Mouse (Mus musculus): Measurements from ENCODE around the gene Cog2. TPM values are rescaled to one million over a fixed set of nuclear protein-coding genes. Genes with fewer than 3 reads are reported as not detected.

The Cog2 gene
- total RNA-seq, 2 experiments from 2014 or later, result 37.1 to 41.7 TPM

GRCm38 (mm10) chr8:124509156-124509555 lies 11.4 kb upstream of the Cog2 start:
- DNase-seq (ENCODE audit: low spot score in 2 of 2), result no peak
- intact Hi-C loops (cut with DNase I), result loop anchor here (5.0 kb wide), 2 partner anchors 47 to 112 kb away; no protein-coding TSS in a partner anchor

DNA sequence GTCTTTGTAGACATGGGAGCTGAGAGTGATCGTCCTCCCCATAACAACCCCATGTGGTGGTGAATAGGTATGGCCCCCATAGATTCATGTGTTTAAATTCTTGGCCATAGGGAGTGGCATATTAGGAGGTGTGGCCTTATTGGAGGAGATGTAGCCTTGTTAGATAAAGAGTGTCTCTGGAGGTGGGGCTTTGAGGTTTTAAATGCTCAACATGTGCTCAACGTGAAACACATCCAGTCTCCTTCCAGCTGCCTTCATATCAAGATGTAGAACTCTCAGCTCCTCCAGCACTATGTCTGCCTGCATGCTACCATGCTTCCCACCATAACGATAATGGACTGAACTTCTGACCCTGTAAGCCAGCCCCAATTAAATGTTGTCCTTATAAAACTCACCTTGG lies 4.5 kb upstream of the Cog2 start:
- intact Hi-C loops (cut with DNase I), result loop anchor here (2.0 to 5.0 kb wide), 3 partner anchors 39 to 129 kb away; no protein-coding TSS in a partner anchor
- DNase-seq (ENCODE audit: low spot score in 2 of 2), result no peak

GRCm38 (mm10) chr8:124516525-124516924 lies 4.0 kb upstream of the Cog2 start:
- DNase-seq (ENCODE audit: low spot score in 2 of 2), result peak; percentile 67 to 71
- intact Hi-C loops (cut with DNase I), result loop anchor here (2.0 to 5.0 kb wide), 3 partner anchors 40 to 129 kb away; no protein-coding TSS in a partner anchor

DNA sequence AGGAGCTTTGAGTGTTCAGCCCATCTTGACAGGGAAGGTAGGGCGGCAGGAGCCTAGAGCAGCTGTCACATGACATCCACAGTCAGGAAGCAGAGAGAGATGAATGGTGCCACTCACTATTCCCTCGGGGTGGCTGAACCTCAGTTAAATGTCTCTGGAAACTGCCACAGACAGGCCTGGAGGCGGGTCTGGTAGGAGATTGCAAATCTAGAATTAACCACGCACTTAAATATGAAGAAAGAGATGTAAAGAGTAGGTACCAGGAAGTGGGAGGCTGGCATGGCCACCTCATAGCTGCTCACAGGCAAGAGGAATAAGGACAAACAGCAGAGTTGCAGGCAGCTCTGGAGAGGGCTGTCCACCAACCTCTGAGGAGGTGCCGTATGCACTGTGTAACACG lies 3.4 kb upstream of the Cog2 start:
- DNase-seq (ENCODE audit: low spot score in 2 of 2), result peak in 1 of 2 experiments; percentile 30
- intact Hi-C loops (cut with DNase I), result loop anchor here (2.0 to 5.0 kb wide), 3 partner anchors 40 to 130 kb away; no protein-coding TSS in a partner anchor

- intact Hi-C loops (cut with DNase I), result loop anchor here (5.0 kb wide), 1 partner anchor 90 kb away; no protein-coding TSS in a partner anchor
- DNase-seq (ENCODE audit: low spot score in 2 of 2), result no peak
Observed at GRCm38 (mm10) chr8:124521946-124522345, 1.4 kb downstream of the Cog2 start.

DNA sequence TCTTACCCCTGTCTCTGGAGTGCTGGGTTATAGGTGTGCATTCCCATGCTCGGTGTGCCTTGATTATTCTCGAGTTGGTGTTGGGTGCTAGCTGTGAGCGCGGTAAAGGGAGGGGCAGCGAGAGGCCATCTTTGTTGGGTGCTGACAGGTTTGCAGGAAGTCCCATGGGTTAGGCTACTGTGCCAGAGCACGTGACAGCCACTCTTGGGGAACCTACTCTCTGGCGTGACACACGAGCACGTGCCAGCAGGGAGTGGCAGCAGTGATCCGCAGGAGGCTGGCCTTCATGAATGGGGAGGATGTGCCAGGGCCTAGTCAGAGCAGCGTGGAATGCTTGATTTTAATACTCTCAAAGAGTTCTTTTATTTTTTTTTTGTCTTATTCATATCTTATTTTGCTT lies 5.7 kb downstream of the Cog2 start:
- DNase-seq (ENCODE audit: low spot score in 2 of 2), result no peak
- intact Hi-C loops (cut with DNase I), result no loop called here

DNA sequence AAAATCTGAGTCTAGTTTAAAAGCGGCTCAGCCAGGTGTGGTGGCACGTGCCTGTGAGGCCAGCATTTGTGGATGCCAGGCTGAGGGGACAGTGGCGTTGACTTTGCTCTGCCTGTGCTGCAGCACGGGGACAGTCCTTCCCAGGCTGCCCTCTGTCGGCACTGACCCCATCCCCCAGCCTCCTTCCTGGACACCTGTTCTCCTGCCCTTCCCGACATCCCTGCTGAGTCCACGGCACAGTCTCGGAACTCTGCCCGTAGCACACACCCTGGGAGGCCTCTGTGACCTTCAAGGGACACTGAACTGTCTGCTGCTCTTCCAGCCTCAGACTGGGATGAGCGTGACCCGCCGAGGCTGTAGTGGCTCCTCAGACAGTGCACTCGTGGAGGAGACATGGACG lies 9.5 kb downstream of the Cog2 start:
- intact Hi-C loops (cut with DNase I), result no loop called here
- DNase-seq (ENCODE audit: low spot score in 2 of 2), result no peak

DNA sequence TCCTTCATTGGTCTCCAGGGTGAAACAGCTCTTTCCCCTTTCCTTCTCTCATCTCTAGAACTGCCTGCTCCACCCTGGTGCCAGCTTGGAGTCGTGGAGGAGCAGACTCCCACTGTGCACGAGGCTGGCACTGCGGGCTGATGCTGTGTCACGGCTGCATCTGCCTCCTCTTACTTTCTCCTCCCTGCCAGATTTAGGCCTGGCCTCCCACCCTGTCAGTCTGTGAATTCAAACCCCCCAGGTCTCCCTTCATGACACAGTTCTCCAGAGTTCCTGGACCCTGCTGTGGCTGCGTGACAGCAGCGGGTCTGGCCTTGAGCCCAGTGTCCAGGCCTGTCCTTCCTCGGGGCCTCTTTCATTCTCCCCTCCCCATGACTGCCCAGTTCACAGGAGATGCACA lies 10.0 kb downstream of the Cog2 start:
- intact Hi-C loops (cut with DNase I), result no loop called here
- peak in 1 of 2 experiments; percentile 68 for DNase-seq (ENCODE audit: low spot score in 2 of 2)

DNA sequence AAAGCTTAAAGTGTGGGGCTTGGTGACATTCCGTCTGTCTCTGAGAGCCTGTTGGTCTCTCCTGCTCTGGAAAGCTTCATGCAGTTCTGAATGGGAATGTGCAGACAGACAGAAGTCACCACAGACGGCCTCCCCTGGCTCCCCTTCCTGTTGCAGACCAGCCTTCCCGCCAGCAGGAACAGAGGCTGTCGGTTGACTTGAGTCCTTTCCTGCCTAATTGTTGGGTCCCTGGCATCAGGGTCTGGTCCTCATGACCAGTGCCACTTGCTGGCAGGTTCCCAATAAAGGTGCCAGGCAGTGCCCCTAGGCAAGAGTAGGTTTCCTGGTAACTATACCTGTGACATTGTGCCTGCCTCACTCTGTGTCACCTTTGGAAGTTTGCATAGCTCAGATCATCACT lies 10.4 kb downstream of the Cog2 start:
- intact Hi-C loops (cut with DNase I), result no loop called here
- DNase-seq (ENCODE audit: low spot score in 2 of 2), result no peak

DNA sequence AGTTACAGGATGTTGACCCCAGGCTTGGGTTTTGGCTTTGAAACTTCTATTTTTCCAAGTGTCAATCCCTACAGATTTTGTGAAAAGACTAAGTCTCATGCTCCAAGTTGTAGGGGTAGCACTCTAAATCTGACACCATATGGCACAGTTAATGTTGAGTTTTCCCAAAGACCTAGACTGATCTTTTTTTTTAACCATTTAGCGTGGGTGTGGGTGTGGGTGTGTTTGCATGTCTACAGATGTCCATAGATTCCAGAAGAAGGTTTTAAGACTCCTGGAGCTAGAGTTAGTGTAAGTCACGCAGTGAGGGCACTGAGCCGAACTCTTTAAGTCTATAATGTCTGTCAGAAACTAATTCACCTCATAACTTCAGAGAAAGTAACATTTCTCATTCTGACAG lies 12.1 kb downstream of the Cog2 start:
- DNase-seq (ENCODE audit: low spot score in 2 of 2), result no peak
- intact Hi-C loops (cut with DNase I), result no loop called here

- intact Hi-C loops (cut with DNase I), result no loop called here
- no peak for DNase-seq (ENCODE audit: low spot score in 2 of 2)
Observed at GRCm38 (mm10) chr8:124535451-124535850, 14.9 kb downstream of the Cog2 start.

GRCm38 (mm10) chr8:124540906-124541305 lies 20.3 kb downstream of the Cog2 start:
- intact Hi-C loops (cut with DNase I), result no loop called here
- no peak for DNase-seq (ENCODE audit: low spot score in 2 of 2)

GRCm38 (mm10) chr8:124542001-124542400 lies 21.4 kb downstream of the Cog2 start:
- intact Hi-C loops (cut with DNase I), result no loop called here

GRCm38 (mm10) chr8:124543272-124543671 lies 22.7 kb downstream of the Cog2 start:
- intact Hi-C loops (cut with DNase I), result no loop called here
- no peak for DNase-seq (ENCODE audit: low spot score in 2 of 2)

More at GRCm38 (mm10) chr8:124542001-124542400, 21.4 kb downstream of the Cog2 start:
- no peak for DNase-seq (ENCODE audit: low spot score in 2 of 2)

- intact Hi-C loops (cut with DNase I), result loop anchor here (5.0 kb wide), 1 partner anchor 131 kb away; no protein-coding TSS in a partner anchor
- no peak for DNase-seq (ENCODE audit: low spot score in 2 of 2)
Observed at GRCm38 (mm10) chr8:124546371-124546770, 25.8 kb downstream of the Cog2 start.

GRCm38 (mm10) chr8:124546815-124547214 lies 26.2 kb downstream of the Cog2 start:
- no peak for DNase-seq (ENCODE audit: low spot score in 2 of 2)
- intact Hi-C loops (cut with DNase I), result loop anchor here (5.0 kb wide), 1 partner anchor 130 kb away; no protein-coding TSS in a partner anchor

DNA sequence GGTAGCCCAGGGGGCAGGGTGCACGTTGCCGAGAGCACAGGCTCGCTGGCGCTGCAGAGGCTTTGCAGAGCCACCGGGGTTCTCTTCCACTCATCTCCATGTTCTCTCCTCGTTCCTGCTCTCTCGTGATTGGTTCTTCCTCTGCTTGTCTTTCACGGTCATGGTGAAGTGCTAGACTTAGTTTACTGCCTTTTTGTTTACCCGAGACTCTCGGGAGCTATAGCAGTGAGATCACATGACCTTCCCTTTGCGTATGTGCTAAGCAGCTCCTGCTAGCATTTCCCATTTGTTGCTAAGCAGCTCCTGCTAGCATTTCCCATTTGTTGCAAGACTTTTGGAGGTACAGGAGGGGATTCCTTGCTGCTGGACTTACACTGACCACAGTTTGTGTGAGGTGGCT lies 26.7 kb downstream of the Cog2 start:
- intact Hi-C loops (cut with DNase I), result loop anchor here (5.0 kb wide), 1 partner anchor 130 kb away; no protein-coding TSS in a partner anchor
- no peak for DNase-seq (ENCODE audit: low spot score in 2 of 2)

DNA sequence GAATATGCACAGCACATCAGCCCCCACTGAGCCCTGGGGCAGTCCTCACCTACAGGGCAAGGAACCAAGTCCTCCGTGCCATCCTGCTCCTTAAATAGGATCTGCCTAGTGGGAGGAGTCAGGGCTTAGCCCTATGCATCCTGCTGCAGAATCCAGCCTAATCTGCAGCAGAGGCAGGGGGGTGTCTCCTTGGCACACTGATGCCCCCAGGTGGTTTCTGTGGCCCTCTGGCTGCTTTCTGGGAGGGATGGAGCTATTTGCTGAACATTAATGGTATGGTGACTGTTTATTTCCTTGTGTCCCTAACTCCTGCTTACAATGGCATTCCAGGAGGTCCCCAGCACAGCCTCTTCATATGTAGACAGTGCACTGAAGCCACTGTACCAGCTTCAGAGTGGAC lies 27.6 kb downstream of the Cog2 start:
- intact Hi-C loops (cut with DNase I), result loop anchor here (5.0 kb wide), 1 partner anchor 129 kb away; no protein-coding TSS in a partner anchor
- no peak for DNase-seq (ENCODE audit: low spot score in 2 of 2)

- peak in 1 of 2 experiments; percentile 48 for DNase-seq (ENCODE audit: low spot score in 2 of 2)
- intact Hi-C loops (cut with DNase I), result no loop called here
Observed at GRCm38 (mm10) chr8:124551011-124551661, 30.6 kb downstream of the Cog2 start.

DNA sequence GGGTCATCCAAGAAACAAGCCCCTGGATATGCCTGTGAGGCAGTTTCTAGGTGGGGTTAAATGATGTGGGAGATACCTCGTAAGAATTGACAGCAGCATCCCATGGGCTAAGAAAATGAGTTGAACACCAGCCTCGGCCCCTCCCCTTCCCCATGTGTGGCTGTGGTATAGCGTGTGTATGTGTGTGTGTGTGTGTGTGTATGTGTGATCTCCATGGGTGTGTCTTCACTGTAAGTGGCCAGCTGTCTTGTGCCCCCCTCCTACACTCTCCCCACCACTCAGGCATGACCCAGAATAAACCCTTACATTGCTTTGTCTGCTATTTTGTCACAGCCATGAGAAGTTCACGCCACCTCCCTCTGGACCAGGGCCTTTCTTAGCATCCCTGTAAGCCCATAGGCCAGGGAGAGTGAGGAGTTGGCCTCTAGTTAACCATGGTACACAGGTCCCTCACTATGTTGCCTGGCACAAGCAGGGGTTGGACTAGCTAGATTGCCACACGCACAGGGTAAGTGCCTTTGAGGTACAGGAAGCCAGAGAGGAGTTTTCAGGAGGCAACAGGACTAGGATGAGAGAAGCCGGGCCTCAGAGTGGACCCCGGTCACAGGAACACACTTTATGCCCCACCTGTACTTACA lies 34.7 kb downstream of the Cog2 start:
- intact Hi-C loops (cut with DNase I), result no loop called here
- no peak for DNase-seq (ENCODE audit: low spot score in 2 of 2)

DNA sequence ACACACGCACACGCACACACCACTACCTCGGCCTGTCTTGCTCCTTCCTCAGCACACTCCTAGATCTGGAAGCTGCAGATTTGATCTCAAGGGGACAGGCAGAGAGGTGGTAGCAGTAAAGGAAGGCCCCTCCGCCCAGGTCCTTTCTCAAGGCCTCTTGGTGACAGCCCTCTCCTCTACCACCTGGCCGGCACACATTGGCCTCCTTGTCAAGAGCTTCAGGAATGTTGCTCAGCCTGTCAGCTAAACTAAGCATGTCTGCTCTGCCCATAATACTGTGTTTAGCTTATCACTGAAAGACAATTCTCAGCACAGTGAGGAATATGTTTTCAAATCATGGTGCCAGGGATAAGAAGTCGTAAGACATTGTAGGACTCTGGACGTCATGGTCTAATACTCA lies 35.6 kb downstream of the Cog2 start:
- DNase-seq (ENCODE audit: low spot score in 2 of 2), result no peak
- intact Hi-C loops (cut with DNase I), result no loop called here

Measured in left cerebral cortex, postnatal 36 days (tissue).